Mouse (Mus musculus): ENCODE data around the gene Gm44511. TPM values are rescaled to one million over a fixed set of nuclear protein-coding genes. Genes with fewer than 3 reads are reported as not detected.
A peak's percentile ranks its signal among the peaks of the same experiment; 100 is the strongest.

Gm44511 gene
- polyA plus RNA-seq, 1 experiment, result not detected

GRCm38 (mm10) chr6:128854024-128854820 lies 28.1 kb upstream of the Gm44511 start:
- Histone ChIP-seq H3K27me3 (ENCODE audit: control insufficient read depth, insufficient read depth, low read length) (no peaks in the 10 kb centered on the region), H3K36me3 (ENCODE audit: control insufficient read depth, insufficient read depth, low read length) (no peaks in the 10 kb centered on the region), H3K4me1 (ENCODE audit: control insufficient read depth, insufficient read depth, low read length) (peaks cover 2% of the 10 kb centered on the region; the same call in 1 of the 2 replicates), H3K27ac (ENCODE audit: control insufficient read depth, insufficient read depth, low read depth, low read length) (no peak overlapping the region), H3K4me3 (ENCODE audit: control insufficient read depth, low read depth, low read length) (peak overlapping the region; percentile 19; the same call in 1 of the 2 replicates)
- no peak for TF ChIP-seq POLR2A (IDR thresholded peaks at IDR 0.05; ENCODE audit: control insufficient read depth, low read depth, low read length)
- peak; percentile 1; the same call in 1 of the 2 replicates for TF ChIP-seq CTCF (IDR thresholded peaks at IDR 0.05; ENCODE audit: control insufficient read depth, insufficient read depth, insufficient replicate concordance, low read depth, low read length)

DNA sequence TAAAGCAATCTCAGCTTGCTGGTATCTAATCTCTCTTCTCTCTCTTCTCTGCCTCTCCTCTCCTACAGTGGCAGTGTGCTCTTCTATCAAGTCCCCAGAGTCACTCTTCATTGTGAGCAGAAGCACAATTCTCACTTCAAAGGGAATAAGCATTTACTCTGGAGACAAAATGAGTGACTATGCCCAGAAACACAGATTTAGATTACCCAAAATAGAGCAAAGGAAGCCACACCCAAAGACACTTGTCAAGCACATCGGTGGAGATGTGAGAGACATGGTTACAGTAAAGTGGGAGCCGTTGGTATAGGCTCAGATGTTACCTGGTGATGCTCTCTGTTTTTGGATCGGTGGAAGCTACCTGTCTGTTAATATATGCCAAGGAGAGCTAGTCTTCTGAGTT lies 26.7 kb upstream of the Gm44511 start:
- Histone ChIP-seq H3K36me3 (ENCODE audit: control insufficient read depth, insufficient read depth, low read length) (no peaks in the 10 kb centered on the region), H3K27me3 (ENCODE audit: control insufficient read depth, insufficient read depth, low read length) (no peaks in the 10 kb centered on the region), H3K27ac (ENCODE audit: control insufficient read depth, insufficient read depth, low read depth, low read length) (no peak overlapping the region), H3K4me1 (ENCODE audit: control insufficient read depth, insufficient read depth, low read length) (peaks cover 2% of the 10 kb centered on the region; the same call in 1 of the 2 replicates), H3K4me3 (ENCODE audit: control insufficient read depth, low read depth, low read length) (no peak overlapping the region)
- TF ChIP-seq CTCF (IDR thresholded peaks at IDR 0.05; ENCODE audit: control insufficient read depth, insufficient read depth, insufficient replicate concordance, low read depth, low read length) (no peak), POLR2A (IDR thresholded peaks at IDR 0.05; ENCODE audit: control insufficient read depth, low read depth, low read length) (no peak)

DNA sequence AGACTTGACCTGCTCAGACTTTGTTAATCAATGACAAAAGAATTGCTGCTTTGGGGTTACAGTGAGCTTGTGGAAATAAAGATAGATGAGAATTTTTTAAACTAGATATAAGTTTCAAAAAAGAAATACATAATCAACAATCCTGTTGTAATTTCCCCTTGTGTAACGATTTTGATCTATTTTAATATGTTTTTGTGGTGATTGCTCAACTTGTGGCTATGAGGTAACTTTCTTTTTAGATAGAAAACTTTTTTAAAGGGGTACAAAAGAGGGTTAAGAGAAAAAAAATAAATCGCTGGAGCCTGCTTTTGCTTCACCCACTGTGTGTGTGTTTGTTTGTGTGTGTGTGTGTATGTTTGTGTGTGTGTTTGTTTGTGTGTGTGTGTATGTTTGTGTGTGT lies 25.0 kb upstream of the Gm44511 start:
- Histone ChIP-seq H3K27ac (ENCODE audit: control insufficient read depth, insufficient read depth, low read depth, low read length) (no peak overlapping the region), H3K4me1 (ENCODE audit: control insufficient read depth, insufficient read depth, low read length) (peaks cover 2% of the 10 kb centered on the region; the same call in 1 of the 2 replicates), H3K4me3 (ENCODE audit: control insufficient read depth, low read depth, low read length) (no peak overlapping the region), H3K27me3 (ENCODE audit: control insufficient read depth, insufficient read depth, low read length) (no peaks in the 10 kb centered on the region), H3K36me3 (ENCODE audit: control insufficient read depth, insufficient read depth, low read length) (no peaks in the 10 kb centered on the region)
- TF ChIP-seq POLR2A (IDR thresholded peaks at IDR 0.05; ENCODE audit: control insufficient read depth, low read depth, low read length) (no peak), CTCF (IDR thresholded peaks at IDR 0.05; ENCODE audit: control insufficient read depth, insufficient read depth, insufficient replicate concordance, low read depth, low read length) (no peak)

DNA sequence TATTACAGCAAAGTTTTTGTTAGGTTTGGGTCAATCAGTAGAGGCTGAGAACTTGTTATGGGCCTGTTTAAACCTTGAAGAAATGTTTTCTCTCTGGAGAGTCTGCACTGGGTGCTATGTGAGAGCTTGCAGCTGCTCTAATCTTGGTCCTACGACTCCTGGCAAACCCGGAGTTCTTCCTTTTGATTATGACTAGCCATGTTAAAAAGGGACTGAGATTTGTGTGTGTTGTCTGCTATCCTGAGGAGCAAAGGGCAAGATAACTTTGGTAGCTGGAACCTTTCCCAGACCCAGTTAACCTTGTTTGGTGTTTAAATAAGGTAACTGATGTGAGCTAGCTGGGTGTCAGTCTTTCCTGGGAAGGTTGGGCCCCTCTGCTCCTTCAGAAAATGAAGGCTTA lies 24.6 kb upstream of the Gm44511 start:
- TF ChIP-seq CTCF (IDR thresholded peaks at IDR 0.05; ENCODE audit: control insufficient read depth, insufficient read depth, insufficient replicate concordance, low read depth, low read length) (no peak), POLR2A (IDR thresholded peaks at IDR 0.05; ENCODE audit: control insufficient read depth, low read depth, low read length) (no peak)

DNA sequence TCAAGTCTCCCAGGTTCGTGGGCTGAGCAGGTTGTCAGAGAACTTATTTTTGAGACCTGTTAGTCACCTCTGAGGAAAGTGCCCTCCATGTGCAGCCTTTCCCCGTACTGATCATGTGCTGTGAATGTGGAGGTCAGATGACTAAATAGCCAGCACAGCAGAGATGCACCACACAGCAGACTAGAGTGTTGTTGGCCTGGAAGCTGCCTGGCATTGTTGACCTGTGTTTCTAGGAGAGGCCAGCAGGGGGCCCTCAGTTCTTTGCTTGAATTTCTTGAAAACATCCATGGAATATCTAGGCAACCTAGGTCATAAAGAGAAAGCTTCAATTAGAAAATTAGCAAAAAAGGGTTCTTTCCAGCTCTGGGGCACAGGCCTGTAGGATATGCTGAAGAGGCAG lies 23.8 kb upstream of the Gm44511 start:
- H3K4me1 ChIP-seq (ENCODE audit: control insufficient read depth, insufficient read depth, low read length), result peaks cover 2% of the 10 kb centered on the region; the same call in 1 of the 2 replicates
- no peak overlapping the region for H3K4me3 ChIP-seq (ENCODE audit: control insufficient read depth, low read depth, low read length)
- TF ChIP-seq CTCF (IDR thresholded peaks at IDR 0.05; ENCODE audit: control insufficient read depth, insufficient read depth, insufficient replicate concordance, low read depth, low read length), result peak; percentile 35; the same call in 1 of the 2 replicates
- TF ChIP-seq POLR2A (IDR thresholded peaks at IDR 0.05; ENCODE audit: control insufficient read depth, low read depth, low read length), result no peak
- no peak overlapping the region for H3K27ac ChIP-seq (ENCODE audit: control insufficient read depth, insufficient read depth, low read depth, low read length)
- no peaks in the 10 kb centered on the region for H3K27me3 ChIP-seq (ENCODE audit: control insufficient read depth, insufficient read depth, low read length)
- no peaks in the 10 kb centered on the region for H3K36me3 ChIP-seq (ENCODE audit: control insufficient read depth, insufficient read depth, low read length)

More for the DNA sequence above, 24.6 kb upstream of the Gm44511 start:
- no peaks in the 10 kb centered on the region for H3K27me3 ChIP-seq (ENCODE audit: control insufficient read depth, insufficient read depth, low read length)
- no peak overlapping the region for H3K4me3 ChIP-seq (ENCODE audit: control insufficient read depth, low read depth, low read length)
- H3K4me1 ChIP-seq (ENCODE audit: control insufficient read depth, insufficient read depth, low read length), result peaks cover 2% of the 10 kb centered on the region; the same call in 1 of the 2 replicates
- no peaks in the 10 kb centered on the region for H3K36me3 ChIP-seq (ENCODE audit: control insufficient read depth, insufficient read depth, low read length)
- no peak overlapping the region for H3K27ac ChIP-seq (ENCODE audit: control insufficient read depth, insufficient read depth, low read depth, low read length)

DNA sequence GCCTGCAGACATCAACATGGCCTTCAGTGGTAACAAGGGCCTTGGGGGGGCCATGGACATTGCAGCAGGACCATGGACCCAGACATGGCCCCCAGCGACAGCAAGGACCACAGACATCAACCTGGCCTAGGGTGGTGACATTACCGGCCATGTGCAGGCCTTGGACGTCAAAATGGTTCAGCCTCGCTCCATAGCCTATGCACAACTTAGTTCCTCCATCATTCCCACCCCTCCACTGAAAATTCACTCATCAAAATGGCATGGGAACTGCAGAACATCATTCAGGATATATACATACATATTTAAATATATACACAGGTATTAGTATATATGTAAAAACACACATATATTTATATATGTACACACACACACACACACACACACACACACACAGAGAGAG lies 21.3 kb upstream of the Gm44511 start:
- Histone ChIP-seq H3K27ac (ENCODE audit: control insufficient read depth, insufficient read depth, low read depth, low read length) (no peak overlapping the region), H3K4me3 (ENCODE audit: control insufficient read depth, low read depth, low read length) (no peak overlapping the region), H3K27me3 (ENCODE audit: control insufficient read depth, insufficient read depth, low read length) (no peaks in the 10 kb centered on the region), H3K4me1 (ENCODE audit: control insufficient read depth, insufficient read depth, low read length) (peaks cover 12% of the 10 kb centered on the region), H3K36me3 (ENCODE audit: control insufficient read depth, insufficient read depth, low read length) (no peaks in the 10 kb centered on the region)
- TF ChIP-seq CTCF (IDR thresholded peaks at IDR 0.05; ENCODE audit: control insufficient read depth, insufficient read depth, insufficient replicate concordance, low read depth, low read length), result no peak
- no peak for TF ChIP-seq POLR2A (IDR thresholded peaks at IDR 0.05; ENCODE audit: control insufficient read depth, low read depth, low read length)

GRCm38 (mm10) chr6:128845998-128846542 lies 20.0 kb upstream of the Gm44511 start:
- peaks cover 13% of the 10 kb centered on the region for H3K4me1 ChIP-seq (ENCODE audit: control insufficient read depth, insufficient read depth, low read length)
- no peak overlapping the region for H3K27ac ChIP-seq (ENCODE audit: control insufficient read depth, insufficient read depth, low read depth, low read length)
- H3K36me3 ChIP-seq (ENCODE audit: control insufficient read depth, insufficient read depth, low read length), result no peaks in the 10 kb centered on the region
- H3K27me3 ChIP-seq (ENCODE audit: control insufficient read depth, insufficient read depth, low read length), result no peaks in the 10 kb centered on the region
- no peak for TF ChIP-seq POLR2A (IDR thresholded peaks at IDR 0.05; ENCODE audit: control insufficient read depth, low read depth, low read length)
- no peak for TF ChIP-seq CTCF (IDR thresholded peaks at IDR 0.05; ENCODE audit: control insufficient read depth, insufficient read depth, insufficient replicate concordance, low read depth, low read length)
- H3K4me3 ChIP-seq (ENCODE audit: control insufficient read depth, low read depth, low read length), result no peak overlapping the region

Measured in testis, adult 2 months (tissue).